Mouse (Mus musculus): ENCODE measurements around the gene Rab8b.

Rab8b gene

DNA sequence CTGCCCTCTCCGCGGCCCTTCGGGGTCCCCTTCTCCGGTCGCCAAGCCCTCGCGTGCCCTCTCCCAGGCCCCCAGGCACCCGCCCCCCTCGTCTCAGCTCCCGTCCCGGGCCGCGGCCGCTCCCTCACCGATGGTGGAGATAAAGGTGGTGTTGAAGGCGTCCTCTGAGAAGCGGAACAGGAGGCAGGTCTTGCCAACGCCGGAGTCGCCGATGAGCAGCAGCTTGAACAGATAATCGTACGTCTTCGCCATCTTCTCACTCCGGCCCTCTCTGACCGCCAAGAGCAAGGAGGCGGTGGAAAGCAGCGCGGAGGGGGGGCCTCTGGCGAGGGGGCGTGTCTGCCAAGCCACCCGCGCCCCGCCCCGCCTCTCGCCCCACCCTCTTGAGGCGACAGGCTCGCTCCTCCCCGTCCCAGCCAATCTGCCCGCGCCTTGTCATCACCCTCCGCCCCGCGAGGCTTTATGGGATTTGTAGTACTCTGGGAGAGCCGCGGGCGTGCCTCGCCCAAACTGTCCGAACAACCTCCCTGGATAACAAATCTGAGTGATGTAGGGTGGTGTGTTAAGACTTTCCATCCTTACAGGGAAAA lies at the start of gene Rab8b:
Gene Rab8b, minus strand, starts transcription at position 306 of the 590 bp plus-strand sequence.
- in situ Hi-C loops (cut with MboI, MseI), result no loop called here

DNA sequence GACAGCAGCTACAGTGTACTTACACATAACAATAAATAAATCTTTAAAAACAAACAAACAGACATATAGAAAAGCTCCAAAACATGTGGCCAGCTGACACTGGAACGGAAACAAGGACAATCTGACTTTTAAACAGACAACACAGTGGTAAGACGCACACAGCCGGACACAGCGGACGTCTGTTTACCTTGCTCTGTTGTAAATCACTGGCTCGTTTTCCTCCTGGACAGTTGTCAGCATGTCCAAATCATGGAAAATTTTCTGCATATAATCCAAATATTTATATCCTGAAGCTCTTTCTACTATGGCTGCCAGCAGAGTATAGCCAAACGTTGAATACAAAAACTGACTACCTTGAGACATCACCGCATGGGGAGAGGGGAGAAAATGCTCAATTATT lies 48.0 kb upstream of the Rab8b start:
- in situ Hi-C loops (cut with MboI, MseI), result no loop called here

DNA sequence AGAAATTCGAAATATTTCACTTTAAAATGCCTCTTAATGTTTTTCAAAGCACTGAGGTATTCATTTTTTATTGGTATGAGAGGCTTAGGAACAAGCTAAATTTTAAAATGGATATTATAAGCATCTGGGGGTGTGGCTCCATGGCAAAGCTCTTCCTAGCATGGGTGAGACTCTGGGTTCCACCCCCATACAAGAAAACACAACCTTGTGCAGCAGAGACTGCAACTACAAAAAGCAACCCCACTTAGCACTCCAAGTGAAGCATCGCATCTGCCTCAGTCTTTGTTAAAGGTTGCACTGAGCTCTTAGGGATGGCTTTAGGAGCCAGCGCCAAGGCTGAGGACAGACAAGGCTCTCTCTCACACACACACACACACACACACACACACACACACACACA lies 42.0 kb upstream of the Rab8b start:
- in situ Hi-C loops (cut with MboI, MseI), result no loop called here

DNA sequence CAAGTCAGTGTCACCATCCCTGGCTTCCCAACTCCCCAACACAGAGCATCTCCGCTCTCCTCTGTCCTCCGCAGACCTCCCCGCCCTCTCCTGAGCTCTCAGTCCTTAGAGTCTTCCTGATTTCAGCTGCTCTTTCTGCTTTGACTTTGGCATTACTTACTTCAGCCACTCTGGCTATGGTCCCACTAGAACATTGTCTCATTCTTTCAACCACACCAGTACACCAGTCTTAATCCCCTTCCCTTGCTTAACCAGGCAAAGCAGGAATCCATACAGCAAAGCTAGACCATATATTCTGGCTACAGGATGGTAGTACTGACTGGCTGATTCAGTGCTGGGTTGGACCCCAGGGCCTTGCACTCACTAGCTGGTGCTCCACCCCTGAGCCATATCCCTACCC lies 38.0 kb upstream of the Rab8b start:
- in situ Hi-C loops (cut with MboI, MseI), result no loop called here

DNA sequence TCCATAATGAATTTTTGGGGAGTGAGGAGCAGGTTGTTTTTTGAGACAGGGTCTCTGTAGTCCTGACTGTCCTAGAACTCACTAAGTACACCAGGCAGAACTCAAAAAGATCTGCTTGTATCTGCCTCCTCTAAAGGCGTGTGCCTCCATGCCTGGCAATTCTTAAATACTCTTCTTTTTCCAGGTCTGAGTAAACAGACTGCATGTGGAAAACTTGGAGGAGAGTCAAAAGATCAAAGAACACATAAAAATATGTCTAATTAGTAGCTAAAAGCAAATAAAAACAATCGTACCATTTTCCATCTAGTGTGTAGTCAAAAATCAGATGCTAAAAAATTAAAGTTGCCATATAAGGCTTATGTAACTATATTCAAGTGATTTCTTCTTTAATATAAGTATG lies 33.4 kb upstream of the Rab8b start:
- in situ Hi-C loops (cut with MboI, MseI), result no loop called here

DNA sequence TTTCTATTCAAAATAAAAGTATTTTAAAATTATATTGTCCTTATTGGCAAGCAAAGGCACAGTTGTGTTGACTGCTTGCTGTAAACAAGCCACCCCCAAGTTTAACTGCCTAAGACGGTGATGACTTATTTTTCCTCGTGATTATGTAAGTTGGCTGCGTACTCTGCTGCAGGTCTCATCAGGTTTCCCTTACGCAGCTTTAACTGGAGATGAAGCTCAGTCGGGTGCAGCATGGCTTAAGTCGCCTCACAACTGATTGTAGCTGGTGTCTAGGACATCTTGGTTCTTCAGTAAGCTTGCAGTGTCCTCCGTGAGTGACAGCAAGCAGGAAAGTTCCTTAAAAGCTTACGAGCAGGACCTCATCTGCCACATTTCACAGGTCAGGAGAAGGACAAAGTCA lies 32.8 kb upstream of the Rab8b start:
- in situ Hi-C loops (cut with MboI, MseI), result no loop called here

DNA sequence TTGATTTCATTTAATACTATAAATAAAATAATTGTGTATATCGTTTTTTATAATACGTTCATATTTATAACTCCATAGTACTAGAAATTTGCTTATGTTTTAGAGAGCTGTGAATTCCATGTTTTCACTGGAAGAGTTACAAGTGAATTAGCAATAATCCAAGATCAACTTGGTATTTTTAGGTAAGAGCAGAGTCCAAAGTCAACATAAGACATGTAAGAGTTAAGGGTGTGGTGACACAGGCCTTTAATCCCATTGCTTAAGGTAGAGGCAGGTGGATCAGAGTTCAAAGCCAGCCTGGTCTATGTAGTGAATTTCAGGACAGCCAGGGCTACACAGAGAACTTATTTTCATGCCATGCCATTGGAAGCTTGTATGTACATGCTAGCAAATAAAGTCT lies 29.0 kb upstream of the Rab8b start:
- in situ Hi-C loops (cut with MboI, MseI), result no loop called here

DNA sequence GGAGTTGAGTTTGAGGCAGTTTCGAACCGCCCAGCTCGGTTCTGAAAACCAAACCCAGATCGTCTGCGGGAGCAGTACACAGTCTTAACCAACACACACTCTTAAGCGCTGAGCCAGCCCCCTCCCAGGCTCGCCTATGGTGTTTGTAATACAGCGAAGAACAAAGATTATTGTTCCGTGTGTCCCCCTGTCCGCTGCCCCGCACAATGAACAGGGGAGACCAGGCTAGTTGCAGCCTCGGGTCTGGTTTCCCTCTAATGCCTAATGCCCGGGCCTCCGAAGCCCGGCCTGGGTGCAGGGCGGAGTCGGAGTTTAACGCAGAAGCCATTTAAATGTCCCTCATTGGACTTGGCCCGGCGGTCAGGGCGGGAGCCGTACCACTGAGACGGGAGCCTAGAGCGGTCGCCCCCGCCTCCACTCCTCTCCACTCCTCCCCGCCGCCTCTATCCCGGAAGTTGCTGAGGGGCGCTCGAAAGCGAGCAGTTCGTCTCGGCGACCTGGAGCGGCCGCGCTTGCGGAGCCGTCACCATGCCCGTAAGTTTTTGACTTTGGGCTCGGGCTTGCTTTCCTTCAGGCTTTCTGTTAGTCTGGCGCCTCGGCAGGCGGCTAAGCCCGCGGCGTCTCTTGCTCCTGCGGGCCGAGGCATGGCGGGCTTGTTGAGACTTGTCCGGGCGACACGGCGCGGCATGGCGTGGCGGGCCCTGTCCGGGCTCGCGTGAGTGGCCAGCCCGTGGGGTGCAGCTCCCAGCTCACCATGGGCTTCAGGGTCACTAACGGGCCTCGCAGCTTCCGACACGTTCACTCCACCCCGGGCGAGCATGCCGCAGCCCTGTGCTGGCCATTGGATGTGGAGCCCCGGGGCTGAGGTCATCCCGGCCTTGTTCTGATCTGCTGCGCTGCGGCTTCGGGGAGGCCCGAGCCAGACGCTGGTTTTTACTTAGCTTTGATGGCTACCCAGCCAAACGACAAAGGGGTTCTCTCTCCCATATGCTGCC lies 26.5 kb upstream of the Rab8b start, which contains the start of gene Rps27l:
Gene Rps27l, plus strand, starts transcription at position 440 of the 995 bp plus-strand sequence.
- in situ Hi-C loops (cut with MboI, MseI), result no loop called here

DNA sequence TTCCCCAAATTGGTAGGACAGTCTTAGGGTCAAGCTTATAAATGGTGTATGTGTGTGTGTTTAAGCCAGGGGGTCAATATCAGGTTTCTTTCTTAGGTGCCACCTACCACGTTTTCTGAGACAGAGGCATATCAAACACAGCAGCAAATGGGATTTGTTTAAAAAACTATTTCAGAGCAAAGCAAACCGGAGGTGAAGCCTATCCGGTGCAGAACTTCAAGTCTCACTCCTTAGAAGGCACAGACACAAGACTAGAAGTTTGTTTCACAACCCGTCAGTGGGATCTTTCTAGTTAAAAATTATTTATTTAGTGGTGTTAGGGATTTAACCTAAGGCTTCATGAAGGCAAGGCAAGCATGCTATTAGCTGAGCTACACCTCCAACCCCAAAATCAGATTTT lies 25.7 kb upstream of the Rab8b start:
- in situ Hi-C loops (cut with MboI, MseI), result no loop called here

DNA sequence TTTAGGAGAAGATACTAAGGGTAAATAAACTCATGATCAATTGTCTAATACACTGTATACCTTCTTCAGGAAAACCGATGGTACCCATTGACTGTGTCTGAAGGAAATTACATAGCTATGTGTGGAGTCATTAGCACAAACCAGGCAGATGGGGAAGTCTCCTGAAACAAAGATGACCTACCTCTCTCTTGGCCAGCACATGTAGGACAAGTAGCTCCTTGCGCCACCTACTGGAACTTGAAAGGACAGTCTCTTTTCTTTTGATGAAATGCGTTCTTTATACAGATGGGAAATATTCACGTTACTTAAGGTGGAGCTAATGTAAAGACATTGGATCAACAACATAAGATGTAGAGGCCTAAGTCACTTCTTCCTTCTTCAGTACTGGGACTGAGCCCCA lies 19.3 kb upstream of the Rab8b start:
- in situ Hi-C loops (cut with MboI, MseI), result no loop called here

DNA sequence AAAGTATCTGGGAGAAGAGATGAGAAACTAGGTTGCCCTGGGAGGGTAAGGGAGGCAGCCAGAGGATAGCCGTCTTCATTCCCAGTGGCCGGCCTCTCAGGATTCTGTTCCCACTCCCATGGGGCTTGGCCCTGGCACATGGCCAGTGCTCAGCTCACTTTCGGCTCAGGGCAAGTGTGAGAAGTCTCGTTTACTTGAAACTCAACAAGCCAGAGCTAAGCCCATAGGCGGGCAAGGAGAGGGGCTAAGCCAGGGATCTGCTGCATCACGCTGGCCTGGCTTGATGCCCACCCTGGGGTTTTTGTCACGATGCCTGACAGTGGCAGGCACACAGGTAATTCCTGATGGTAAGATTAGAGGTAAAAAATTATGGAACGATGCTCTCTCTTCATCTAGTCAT lies 18.0 kb upstream of the Rab8b start:
- in situ Hi-C loops (cut with MboI, MseI), result no loop called here

DNA sequence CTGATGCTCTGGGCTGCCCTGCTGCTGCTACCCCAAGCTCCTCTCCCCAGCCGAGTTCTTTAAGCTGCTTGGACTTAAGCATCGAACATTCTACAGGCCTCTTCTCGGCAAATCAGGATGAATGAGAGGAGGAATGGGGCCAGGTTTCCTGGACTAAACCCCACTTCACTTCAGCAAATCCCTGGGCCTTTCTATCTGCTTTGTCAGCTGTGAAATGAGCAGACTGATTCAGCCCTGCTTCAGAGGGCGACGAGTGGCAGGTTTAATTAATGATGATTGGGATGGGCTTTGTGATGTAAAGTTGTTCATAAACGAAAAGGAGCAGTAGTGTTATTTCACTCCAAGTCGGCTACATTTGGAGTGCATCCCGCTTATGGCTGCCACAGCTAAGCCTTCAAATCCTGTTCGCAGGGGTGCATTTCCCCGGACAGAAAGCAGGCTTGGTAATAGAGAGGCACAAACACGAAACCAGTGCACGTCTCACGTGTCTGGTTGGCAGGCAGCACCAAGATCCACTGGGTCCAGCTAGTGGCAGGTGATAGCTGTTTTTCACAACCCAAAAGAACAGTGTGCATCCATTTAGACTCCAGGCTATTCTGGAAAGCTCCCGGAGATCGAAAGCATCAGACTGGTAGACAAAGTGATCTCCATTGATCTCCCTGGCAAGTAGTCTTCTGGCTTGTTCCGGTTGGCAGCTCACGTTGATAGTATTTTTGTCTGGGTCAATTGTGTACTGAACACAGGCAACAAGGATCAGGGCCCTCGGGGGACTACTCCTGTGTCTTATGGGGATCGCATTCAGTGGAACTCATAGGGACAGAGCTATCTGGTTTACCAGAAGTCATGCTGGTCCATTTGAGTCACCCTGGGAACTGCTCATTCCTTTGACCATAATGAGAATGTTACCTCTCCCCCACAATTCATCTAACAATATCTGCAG lies 14.7 kb upstream of the Rab8b start:
- in situ Hi-C loops (cut with MboI, MseI), result loop anchor here (5.0 kb wide), 1 partner anchor 97 kb away; no protein-coding TSS in a partner anchor

DNA sequence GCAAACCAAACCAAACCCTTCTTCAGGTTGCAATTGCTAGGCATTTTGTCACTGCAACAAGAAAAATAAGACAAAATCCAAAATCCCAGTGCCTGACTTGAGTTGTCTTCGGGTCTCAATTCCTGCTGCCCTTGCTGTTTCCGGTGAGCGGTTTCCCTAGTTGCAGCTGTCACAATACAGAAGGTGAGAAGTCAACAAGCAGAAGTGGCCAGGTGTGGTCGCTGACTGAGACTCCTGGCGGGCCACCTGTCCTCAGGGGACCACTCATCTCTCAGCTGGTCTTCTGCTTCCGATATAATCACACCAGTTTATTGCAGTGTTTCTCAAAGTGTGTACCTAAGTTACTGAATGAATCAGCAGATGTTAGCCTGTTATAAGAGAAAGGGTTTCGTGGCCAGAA lies 10.9 kb upstream of the Rab8b start:
- in situ Hi-C loops (cut with MboI, MseI), result loop anchor here (5.0 kb wide), 1 partner anchor 93 kb away; no protein-coding TSS in a partner anchor

DNA sequence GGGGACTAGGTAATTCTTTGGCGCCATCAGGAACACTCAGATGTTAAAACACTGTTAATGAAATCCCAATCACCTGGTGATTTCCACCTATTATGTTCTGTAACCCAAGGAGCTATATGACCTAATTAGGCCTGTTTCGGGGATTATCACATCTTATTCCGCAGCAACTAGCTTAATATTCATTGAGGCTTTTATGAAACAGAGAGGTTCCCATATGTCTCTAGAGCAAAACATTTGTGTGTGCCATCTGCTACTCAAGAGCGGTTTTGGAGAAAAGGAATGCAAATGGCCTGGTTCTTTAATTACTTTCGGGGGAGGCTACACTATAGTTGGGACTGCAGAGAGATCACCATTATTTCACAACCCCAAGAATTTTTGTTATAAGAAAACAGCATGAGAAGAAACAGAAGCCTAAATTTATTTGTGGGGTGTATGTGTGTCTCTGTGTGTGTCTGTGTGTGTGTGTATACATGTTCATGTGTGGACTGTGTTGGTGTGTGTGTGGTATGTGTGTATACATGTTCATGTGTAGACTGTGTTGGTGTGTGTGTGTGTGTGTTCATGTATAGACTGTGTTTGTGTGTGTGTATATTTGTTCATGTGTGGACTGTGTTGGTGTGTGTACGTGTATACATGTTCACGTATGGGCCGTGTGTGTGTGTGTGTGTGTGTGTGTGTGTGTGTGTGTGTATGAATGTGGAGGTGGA lies 8.4 kb upstream of the Rab8b start:
- in situ Hi-C loops (cut with MboI, MseI), result no loop called here

DNA sequence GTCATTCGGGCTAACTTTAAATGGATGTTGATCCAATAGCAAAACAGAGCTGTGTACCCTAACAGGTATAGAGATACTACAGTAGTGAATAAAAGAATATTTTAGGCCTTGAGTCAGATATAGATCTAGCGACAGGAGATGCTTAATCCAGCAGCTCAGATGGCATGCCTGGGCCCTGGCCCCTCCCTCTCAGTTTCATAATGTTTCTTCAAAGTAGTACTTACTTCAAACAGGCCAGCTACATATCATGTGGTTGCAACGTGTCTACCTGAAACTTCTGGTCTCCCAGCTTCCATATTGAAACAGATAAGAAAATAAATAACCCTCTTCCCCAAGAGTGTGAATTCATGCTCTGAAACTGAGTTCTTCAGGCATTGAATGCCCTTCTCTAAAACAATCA lies 6.4 kb upstream of the Rab8b start:
- in situ Hi-C loops (cut with MboI, MseI), result no loop called here

DNA sequence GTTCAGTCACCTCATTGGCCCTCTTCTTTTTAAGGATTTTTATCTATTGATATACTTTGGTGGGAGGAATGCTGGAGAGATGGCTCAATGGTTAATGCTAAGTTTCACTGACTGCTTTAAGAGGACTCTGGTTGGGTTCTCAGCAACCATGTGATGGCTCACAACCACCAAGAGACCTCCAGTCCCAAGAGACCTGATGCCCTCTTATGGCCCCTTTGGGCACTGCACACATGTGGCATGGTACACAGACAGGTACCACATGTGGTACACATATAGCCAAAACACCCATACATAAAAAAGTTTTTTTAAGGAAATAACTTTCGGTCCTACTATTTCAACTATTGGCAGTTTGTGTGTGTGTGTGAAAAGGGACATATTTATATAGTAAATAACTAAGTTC lies 2.6 kb upstream of the Rab8b start:
- in situ Hi-C loops (cut with MboI, MseI), result no loop called here

DNA sequence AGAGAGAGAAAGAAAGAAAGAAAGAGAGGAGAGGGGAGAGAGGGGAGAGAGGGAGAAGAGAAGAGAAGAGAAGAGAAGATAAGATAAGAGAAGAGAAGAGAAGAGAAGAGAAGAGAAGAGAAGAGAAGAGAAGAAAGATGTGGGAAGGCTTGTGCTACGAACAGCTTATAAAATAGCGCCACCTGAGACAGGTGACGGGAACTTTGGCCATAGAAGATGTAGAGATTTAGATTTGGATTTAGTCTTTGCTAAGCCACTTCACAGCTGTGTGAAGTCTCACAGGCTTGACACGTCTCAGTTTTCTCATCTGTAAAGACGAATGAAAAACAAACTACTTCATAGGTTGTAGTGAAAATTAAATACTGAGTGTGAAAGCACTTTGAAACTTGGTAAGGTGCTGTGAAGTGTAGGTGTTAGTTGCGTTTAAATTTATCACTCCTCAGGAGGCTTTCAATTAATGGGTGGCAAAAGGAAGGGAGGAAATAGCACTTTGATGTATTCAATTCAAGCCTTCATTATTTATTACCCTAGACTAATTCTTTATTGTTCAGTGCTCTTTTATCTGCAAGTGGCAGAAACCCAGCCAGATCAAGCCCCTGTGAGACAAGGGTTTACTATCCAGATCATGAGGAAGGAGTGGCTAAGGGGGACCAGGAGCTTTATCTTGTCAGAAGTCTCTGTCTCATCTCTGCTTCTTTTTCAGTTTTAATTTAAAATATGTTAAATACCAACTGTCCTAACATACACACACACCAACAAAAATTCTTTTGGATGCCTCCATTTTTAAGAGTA lies 1.2 kb upstream of the Rab8b start:
- in situ Hi-C loops (cut with MboI, MseI), result no loop called here

DNA sequence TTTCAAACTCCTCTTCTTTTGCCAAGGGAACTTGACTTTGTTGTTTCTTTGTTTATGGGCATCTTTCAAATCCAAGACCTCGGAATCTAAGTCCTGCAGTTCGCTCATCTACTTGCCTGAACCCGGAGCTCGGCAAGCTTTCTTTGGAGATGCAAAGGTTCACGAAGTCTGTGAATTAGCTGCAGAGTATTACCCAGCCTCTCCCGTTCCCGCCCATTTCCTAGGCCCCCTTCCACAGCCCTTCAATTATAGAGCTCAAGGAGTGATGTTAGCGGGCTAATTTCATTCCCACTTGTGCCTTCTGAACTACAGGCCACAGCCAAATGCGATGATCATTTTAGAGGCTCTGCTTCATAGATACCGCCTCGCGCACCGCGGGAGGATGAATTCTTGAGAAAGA lies 494 bp upstream of the Rab8b start:
- in situ Hi-C loops (cut with MboI, MseI), result no loop called here

DNA sequence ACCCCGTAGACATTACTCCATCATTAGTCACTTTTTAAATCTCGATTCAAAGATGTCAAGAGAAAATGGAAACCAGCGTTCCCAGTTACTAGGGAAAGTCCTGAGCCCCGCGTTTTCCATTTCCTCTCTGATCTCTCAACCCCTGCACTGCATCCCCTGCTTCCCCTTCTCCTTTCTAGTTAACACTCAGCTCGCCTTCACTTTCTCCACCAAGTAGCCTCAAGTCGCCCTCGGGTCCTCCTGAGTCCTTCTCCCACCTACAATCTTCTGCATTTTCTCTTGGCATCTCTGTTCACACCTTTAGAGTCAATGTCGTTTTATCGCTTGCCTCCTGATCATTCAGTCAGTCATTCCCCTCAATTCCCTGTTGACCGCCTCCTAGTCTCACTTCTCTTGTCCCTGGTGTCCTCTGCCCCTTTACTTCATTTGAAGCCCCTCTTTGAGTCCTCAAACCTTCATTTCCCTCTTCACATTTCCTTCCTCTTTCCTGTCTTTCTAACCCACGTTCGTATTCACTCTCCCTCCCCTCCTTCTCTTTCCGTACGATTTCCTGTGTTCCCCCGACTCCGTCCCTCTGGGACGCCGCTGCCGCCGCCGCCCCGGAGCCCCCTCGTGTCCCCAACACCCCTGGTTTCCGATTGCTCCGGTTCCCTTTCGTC lies 686 bp downstream of the Rab8b start:
- in situ Hi-C loops (cut with MboI, MseI), result no loop called here

DNA sequence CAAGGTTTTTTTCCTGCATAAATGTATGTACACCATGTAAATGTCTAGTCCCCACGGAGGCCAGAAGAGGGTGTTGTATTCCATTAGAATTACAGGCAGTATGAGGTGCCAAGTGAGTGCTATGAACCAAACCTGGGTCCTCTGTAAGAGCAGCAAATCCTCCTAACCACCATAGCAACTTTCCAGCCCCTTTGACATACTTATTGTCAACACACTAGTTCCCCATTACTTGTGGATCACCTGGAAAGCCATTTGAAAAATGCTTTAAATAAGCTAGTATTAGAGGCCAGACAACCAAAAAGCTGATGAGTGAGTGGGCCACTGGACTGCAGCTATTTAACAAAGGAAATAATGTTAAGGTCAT lies 1.6 kb downstream of the Rab8b start:
- in situ Hi-C loops (cut with MboI, MseI), result no loop called here

Data from T-helper 2 cell (primary cell).